Mouse (Mus musculus): Measurements from ENCODE around the gene Nisch. TPM values are rescaled to one million over a fixed set of nuclear protein-coding genes. Genes with fewer than 3 reads are reported as not detected.

Nisch gene
- total RNA-seq, 2 experiments from 2014 or later: 373 to 412 TPM

DNA sequence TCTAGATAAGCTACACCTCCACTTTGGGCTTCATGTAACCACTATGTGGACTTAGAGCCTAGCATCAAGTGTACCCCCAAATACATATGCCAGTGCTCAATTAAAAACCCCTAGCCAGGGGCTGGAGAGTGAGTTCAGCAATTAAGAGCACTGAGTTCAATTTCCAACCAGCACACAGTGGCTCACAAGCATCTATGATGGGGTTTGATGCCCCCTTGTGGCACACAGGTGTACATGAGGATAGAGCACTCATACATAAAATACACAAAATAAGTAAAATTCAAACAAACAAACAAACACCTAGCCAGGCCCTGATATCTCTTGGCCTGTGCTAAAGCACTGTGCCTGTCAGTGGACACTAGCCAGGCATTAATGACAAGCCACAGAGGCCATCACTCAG, 20.8 kb downstream of the Nisch start:
- intact Hi-C loops (cut with DNase I): loop anchor here (5.0 to 10.0 kb wide), 2 partner anchors 64 to 181 kb away; partner anchors contain the start of genes Gnl3, Nt5dc2 and Pbrm1
- DNase-seq (ENCODE audit: low spot score in 2 of 2): no peak

- intact Hi-C loops (cut with DNase I): loop anchor here (5.0 to 10.0 kb wide), 2 partner anchors 63 to 181 kb away; partner anchors contain the start of genes Gnl3, Nt5dc2 and Pbrm1
- DNase-seq (ENCODE audit: low spot score in 2 of 2): no peak
Measured at GRCm38 (mm10) chr14:31195521-31195920, 21.2 kb downstream of the Nisch start.

- no peak for DNase-seq (ENCODE audit: low spot score in 2 of 2)
- intact Hi-C loops (cut with DNase I): loop anchor here (5.0 to 10.0 kb wide), 2 partner anchors 63 to 180 kb away; partner anchors contain the start of genes Gnl3, Nt5dc2 and Pbrm1
Measured at GRCm38 (mm10) chr14:31194891-31195513, 21.7 kb downstream of the Nisch start.

DNA sequence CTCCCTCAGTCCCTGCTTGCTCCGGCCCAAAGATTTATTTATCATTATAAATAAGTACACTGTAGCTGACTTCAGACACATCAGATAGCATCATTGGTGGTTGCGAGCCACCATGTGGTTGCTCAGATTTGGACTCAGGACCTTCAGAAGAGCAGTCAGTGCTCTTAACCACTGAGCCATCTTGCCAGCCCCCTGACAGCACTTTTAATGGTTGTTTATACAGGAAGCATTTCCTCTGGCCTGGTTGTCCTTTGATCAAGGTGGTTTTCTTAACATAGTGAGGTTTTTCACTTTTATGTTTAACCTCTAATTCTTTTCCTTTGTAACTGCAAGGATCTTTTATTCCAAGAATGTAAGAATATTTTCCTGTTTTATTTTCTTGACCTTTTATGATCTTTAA, 22.3 kb downstream of the Nisch start:
- intact Hi-C loops (cut with DNase I): loop anchor here (10.0 kb wide), 1 partner anchor 180 kb away; the partner anchor contains the start of genes Gnl3 and Pbrm1
- no peak for DNase-seq (ENCODE audit: low spot score in 2 of 2)

GRCm38 (mm10) chr14:31193791-31194190, 23.0 kb downstream of the Nisch start:
- no peak for DNase-seq (ENCODE audit: low spot score in 2 of 2)
- intact Hi-C loops (cut with DNase I): loop anchor here (10.0 kb wide), 1 partner anchor 179 kb away; the partner anchor contains the start of genes Gnl3 and Pbrm1

GRCm38 (mm10) chr14:31191936-31192335, 24.8 kb downstream of the Nisch start:
- DNase-seq (ENCODE audit: low spot score in 2 of 2): no peak
- intact Hi-C loops (cut with DNase I): loop anchor here (10.0 kb wide), 1 partner anchor 177 kb away; the partner anchor contains the start of genes Gnl3 and Pbrm1

DNA sequence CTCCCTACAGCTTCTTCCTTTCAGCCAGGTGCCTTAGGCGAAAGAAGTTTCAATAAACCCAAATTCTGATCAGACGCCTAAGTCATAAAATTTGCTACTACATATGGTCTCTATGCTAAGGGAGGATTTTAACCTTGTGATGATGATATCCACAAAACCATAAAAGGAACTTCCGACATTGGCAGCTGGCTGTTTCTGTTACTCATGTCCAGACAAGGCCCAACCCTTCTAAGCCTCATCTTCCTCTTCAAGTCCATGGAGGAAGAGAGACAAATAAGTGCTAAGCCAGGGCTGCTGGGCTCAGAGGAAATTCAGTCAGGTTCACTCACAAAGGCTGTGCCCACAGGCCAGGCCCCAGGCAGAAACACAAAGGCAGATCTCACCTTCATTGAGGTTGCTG, 27.4 kb downstream of the Nisch start:
- intact Hi-C loops (cut with DNase I): no loop called here
- no peak for DNase-seq (ENCODE audit: low spot score in 2 of 2)

- DNase-seq (ENCODE audit: low spot score in 2 of 2): no peak
- intact Hi-C loops (cut with DNase I): no loop called here
Measured at GRCm38 (mm10) chr14:31188771-31189181, 28.0 kb downstream of the Nisch start.

DNA sequence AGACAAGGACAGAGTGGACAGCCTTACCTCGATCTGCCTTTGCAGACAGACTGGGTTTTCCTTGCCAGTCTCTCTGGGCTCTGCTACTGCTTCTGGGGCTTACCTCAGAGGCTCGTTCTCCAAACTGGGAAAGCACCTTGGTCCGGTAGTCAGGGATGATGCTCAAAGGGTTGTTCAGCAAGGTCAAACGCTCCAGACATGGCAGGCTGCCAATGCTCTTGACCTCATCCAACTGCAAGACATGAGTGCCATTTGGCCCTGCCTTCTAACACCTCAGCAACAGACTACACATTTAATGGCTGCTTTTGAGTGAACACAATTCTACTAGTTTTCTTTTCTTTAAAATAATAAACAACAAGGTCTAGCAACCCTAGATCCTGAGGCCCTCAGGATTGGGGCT, 30.1 kb downstream of the Nisch start:
- intact Hi-C loops (cut with DNase I): no loop called here
- DNase-seq (ENCODE audit: low spot score in 2 of 2): no peak

DNA sequence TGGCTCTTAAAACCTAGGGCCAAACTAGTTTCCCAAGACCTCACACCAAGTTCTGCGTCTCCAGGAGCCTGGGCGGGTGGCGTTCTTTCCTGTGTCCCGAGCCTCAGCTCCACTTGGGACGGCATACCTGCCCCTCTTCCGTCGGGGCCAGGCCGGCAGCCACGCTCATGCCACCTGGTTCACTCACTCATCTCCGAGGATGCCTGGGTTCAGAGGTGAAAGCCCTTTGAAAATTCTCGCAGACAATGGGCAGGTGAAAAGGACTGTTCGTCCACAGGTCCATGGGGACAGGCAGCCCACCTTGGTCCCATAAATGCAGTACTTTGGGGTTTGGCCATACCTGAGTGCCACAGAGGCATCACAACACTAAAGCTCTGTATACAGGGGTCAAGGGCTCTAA, 32.6 kb downstream of the Nisch start:
- intact Hi-C loops (cut with DNase I): no loop called here
- no peak for DNase-seq (ENCODE audit: low spot score in 2 of 2)

DNA sequence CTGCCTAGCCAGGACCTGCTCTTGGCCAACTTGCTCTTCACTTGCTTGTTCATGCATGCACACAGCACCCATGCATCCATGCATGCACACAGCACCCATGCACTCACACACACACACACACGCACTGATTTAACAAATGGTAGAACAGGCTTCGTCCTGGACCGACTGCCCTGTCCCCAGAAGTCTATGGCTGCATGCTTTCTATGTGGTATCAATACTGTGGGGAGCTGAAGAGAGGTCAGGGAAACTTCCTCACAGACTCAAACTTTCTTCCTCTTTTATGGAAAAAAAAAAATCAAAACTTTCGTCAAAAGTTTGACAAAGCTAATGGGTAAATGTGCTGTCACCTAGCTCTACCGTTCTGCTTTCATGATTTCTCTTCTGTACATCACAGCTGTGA, 33.2 kb downstream of the Nisch start:
- no peak for DNase-seq (ENCODE audit: low spot score in 2 of 2)
- intact Hi-C loops (cut with DNase I): no loop called here

- intact Hi-C loops (cut with DNase I): no loop called here
- no peak for DNase-seq (ENCODE audit: low spot score in 2 of 2)
Measured at GRCm38 (mm10) chr14:31182786-31183290, 33.9 kb downstream of the Nisch start.

DNA sequence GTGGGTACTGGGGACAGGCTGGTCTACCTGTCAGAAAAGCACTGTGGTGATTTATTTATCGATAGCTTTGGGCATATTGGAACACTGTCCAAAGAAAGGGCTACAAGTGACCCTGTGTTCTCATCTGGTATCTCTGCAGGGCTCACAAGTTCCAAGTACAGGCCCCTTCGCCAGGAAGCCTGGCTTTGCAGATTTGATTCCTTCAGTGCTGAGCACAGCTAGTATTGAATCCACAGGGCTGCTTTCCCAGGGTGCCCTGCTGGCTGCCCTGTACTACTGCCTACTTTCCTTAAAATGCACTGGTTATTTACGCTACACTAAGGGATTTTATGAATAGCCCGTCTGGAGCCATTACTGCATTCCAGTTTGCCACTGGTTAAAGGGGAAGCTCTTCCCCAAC, 35.2 kb downstream of the Nisch start:
- intact Hi-C loops (cut with DNase I): no loop called here
- no peak for DNase-seq (ENCODE audit: low spot score in 2 of 2)

GRCm38 (mm10) chr14:31179677-31180365, 36.9 kb downstream of the Nisch start:
- no peak for DNase-seq (ENCODE audit: low spot score in 2 of 2)
- intact Hi-C loops (cut with DNase I): no loop called here

DNA sequence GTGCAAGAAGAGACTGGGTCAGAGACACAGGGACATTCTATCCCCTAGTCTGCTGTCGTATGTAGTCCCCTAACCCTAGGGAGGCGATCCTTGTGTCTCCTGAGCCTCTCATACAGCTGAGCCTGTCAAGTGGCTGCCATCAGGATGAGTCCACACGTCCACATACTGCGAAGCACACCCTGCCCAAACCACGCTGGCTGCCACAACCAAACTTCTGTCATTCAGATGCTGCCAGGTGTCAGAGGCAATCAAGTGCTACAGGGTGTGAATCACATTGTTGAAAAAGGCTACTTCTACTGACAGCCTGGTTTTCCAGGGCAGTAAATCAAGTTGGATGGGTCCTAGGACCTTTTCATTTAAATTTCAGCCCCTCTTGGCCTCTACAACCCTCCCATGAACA, 39.0 kb downstream of the Nisch start:
- intact Hi-C loops (cut with DNase I): no loop called here
- no peak for DNase-seq (ENCODE audit: low spot score in 2 of 2)

GRCm38 (mm10) chr14:31177287-31177686, 39.5 kb downstream of the Nisch start:
- intact Hi-C loops (cut with DNase I): no loop called here
- DNase-seq (ENCODE audit: low spot score in 2 of 2): no peak

DNA sequence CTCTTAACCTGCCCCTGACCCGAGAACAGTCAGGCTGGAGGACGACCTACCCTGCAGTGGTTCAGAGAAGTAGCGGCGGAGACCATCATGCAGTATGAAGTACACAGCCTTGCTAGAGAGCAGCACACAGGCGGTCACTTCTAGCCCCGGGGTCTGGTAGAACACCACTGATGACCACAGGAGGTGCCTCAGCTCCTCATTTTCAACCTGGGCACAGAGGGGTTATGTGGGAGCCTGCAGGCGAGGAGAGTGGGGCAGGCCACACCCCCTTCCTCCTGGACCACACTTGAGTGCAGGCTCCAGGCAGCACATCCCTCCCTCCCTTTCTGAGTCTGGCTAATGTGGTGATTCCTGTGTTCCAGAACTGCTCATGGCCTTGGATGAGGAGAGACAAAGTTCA, 43.2 kb downstream of the Nisch start:
- intact Hi-C loops (cut with DNase I): no loop called here
- DNase-seq (ENCODE audit: low spot score in 2 of 2): no peak

GRCm38 (mm10) chr14:31172781-31173455, 43.8 kb downstream of the Nisch start:
- intact Hi-C loops (cut with DNase I): no loop called here
- DNase-seq (ENCODE audit: low spot score in 2 of 2): no peak

GRCm38 (mm10) chr14:31171821-31172220, 44.9 kb downstream of the Nisch start:
- intact Hi-C loops (cut with DNase I): no loop called here
- no peak for DNase-seq (ENCODE audit: low spot score in 2 of 2)

GRCm38 (mm10) chr14:31171386-31171785, 45.4 kb downstream of the Nisch start:
- intact Hi-C loops (cut with DNase I): no loop called here
- DNase-seq (ENCODE audit: low spot score in 2 of 2): no peak
